Mouse (Mus musculus) heart, adult 2 months (tissue): ENCODE measurements at regions not wholly inside any gene's neighbourhood (a gene's known extent, or its start where the extent isn't known, plus 50 kb on each side); places are given as distances from the start of the nearest gene placed in this dataset.

Experiments
- CTCF ChIP-seq: fragments of 200-600 bp; IDR thresholded peaks from 2 replicates; pipeline ENCODE4 v1.8.1; 2022; ENCODE audit warnings: antibody characterized with exemption, mild to moderate bottlenecking, moderate library complexity
- EP300 ChIP-seq: fragments of 200-500 bp; IDR thresholded peaks from 2 replicates; pipeline ENCODE4 v1.6.1; 2011; ENCODE audit warnings: low read depth, low read length, control low read depth; ENCODE audit not compliant: insufficient read depth
- POLR2A ChIP-seq: fragments of 200-500 bp; IDR thresholded peaks from 2 replicates; pipeline ENCODE4 v1.6.1; 2011; ENCODE audit warnings: mild to moderate bottlenecking, low read depth, low read length, control low read depth; ENCODE audit not compliant: insufficient read depth

GRCm38 (mm10) chr13:5519600-5519999 lies 341.7 kb upstream of the Klf6 start:
- TF ChIP-seq CTCF (no peak), POLR2A (no peak), EP300 (no peak)
